Mouse (Mus musculus) lung, postnatal 0 days (tissue): ENCODE results near the gene Prim2. TPM values are rescaled to one million over a fixed set of nuclear protein-coding genes. Genes with fewer than 3 reads are reported as not detected.

Experiments
- ATAC-seq: fragments of 200-750 bp; cut with Nextera tagmentation; 2 replicates; pipeline ENCODE4 v1.8.0; 2017; ENCODE audit warnings: moderate library complexity
- DNase-seq: peaks from one replicate; pipeline ENCODE4 v3.0.0-alpha.2; 2016; ENCODE audit warnings: low spot score
- H3K27ac ChIP-seq: fragments of 300-500 bp; sonication (generic); 2 replicates; pipeline ENCODE4 v1.5.1; 2014; ENCODE audit warnings: antibody characterized with exemption, mild to moderate bottlenecking, low read length, mixed read lengths
- H3K27me3 ChIP-seq: fragments of 300-500 bp; sonication (generic); replicated peaks from 2 replicates; pipeline ENCODE4 v1.6.1; 2014; ENCODE audit warnings: low read length, mixed read lengths; ENCODE audit not compliant: insufficient read depth
- H3K36me3 ChIP-seq: fragments of 300-500 bp; sonication (generic); 2 replicates; pipeline ENCODE4 v1.6.1; 2014; ENCODE audit warnings: low read length, mixed read lengths; ENCODE audit not compliant: insufficient read depth
- H3K4me1 ChIP-seq: fragments of 300-500 bp; sonication (generic); 2 replicates; pipeline ENCODE4 v1.6.1; 2014; ENCODE audit warnings: antibody characterized with exemption, low read depth, low read length, mixed read lengths; ENCODE audit not compliant: insufficient read depth
- H3K4me2 ChIP-seq: fragments of 300-500 bp; sonication (generic); replicated peaks from 2 replicates; pipeline ENCODE4 v1.6.1; 2014; ENCODE audit warnings: low read depth, mild to moderate bottlenecking, low read length, moderate library complexity, mixed read lengths
- H3K4me3 ChIP-seq: fragments of 300-500 bp; sonication (generic); 2 replicates; pipeline ENCODE4 v1.5.1; 2014; ENCODE audit warnings: low read depth, low read length
- H3K9ac ChIP-seq: fragments of 300-500 bp; sonication (generic); replicated peaks from 2 replicates; pipeline ENCODE4 v1.6.1; 2014; ENCODE audit warnings: low read depth, mild to moderate bottlenecking
- H3K9me3 ChIP-seq: fragments of 300-500 bp; sonication (generic); 2 replicates; pipeline ENCODE4 v1.6.1; 2016; ENCODE audit warnings: low read length, mixed read lengths
- CTCF ChIP-seq: IDR thresholded peaks from 2 replicates; pipeline ENCODE4 v1.5.1; 2016; ENCODE audit warnings: antibody characterized with exemption, mild to moderate bottlenecking
- EP300 ChIP-seq: IDR thresholded peaks from 2 replicates; pipeline ENCODE4 v1.6.1; 2016; ENCODE audit warnings: antibody characterized with exemption, mild to moderate bottlenecking, control low read depth
- WGBS: fragments of 180-500 bp; shearing (Covaris S2); extraction: QIAGEN DNeasy Blood & Tissue Kit; methylation state at CpG from one replicate; pipeline ENCODE4 v1.1.7; 2014; 5-methylcytosine and 5-hydroxymethylcytosine counted together
- polyA plus RNA-seq: library from polyadenylated mRNA; unstranded; fragments of >200 nt; fragmentation: Nextera tagmentation; extraction: Ambion mirVana; gene quantifications from 2 replicates; pipeline ENCODE4 v1.2.1, GENCODE M21; 2015

Prim2 gene
- polyA plus RNA-seq, 1 experiment from 2014 or later, result 7.1 TPM

DNA sequence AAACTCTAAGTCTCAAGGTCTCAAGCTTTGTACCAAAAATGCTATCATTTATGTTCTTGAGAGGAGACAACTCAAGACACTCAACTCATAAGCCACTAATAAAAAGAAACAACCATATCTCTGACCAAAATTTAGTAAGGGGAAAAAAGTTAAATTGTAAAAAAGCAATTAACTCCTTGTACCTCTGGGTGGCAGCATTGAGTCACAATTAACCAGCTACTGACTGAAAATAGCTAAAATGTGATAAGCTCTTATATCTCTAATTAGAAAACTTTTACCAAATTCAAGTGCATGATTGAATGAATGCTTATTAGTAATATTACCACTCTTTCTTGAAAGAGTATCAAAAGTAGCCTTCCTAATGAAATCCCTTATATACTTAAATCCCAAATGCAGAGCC is 6.4 kb downstream of the Prim2 start:
- no peak overlapping the region for H3K27ac ChIP-seq
- no peak overlapping the region for H3K9ac ChIP-seq
- no peaks in the 10 kb centered on the region for H3K9me3 ChIP-seq
- no peaks in the 10 kb centered on the region for H3K4me1 ChIP-seq
- H3K4me2 ChIP-seq, result no peak overlapping the region
- H3K27me3 ChIP-seq, result no peaks in the 10 kb centered on the region
- no peak for ATAC-seq
- peak; percentile 70 for TF ChIP-seq CTCF
- no peak for TF ChIP-seq EP300
- peak; percentile 68 for DNase-seq
- H3K36me3 ChIP-seq, result peaks cover 15% of the 10 kb centered on the region; the same call in 1 of the 2 replicates
- H3K4me3 ChIP-seq, result no peak overlapping the region

DNA sequence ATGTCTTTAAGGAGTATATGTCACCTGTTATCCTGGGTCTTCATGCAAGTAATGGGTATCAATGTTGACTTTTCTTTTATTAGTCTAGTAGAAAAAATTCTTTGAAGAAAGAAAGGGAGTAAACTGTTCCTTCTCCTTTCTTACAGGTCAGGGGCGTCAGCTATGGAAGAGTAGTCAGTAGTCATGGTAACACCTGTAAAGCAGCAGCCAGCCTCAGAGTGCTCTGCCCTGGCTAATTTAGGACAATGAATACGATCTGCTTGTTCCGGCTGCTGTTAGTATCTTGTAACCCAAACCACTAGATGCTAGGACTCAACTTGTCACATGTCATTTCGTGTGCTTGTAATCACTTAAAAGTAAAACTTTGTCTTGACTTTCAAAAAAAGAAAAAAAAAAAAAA is 11.3 kb downstream of the Prim2 start:
- no peaks in the 10 kb centered on the region for H3K4me1 ChIP-seq
- DNase-seq, result no peak
- H3K9ac ChIP-seq, result no peak overlapping the region
- no peaks in the 10 kb centered on the region for H3K9me3 ChIP-seq
- ATAC-seq, result 0 out of 2 replicates have a peak, but pooled peaks have one; percentile 22
- no peak overlapping the region for H3K4me2 ChIP-seq
- WGBS, result 68% methylated on average over 4 of the region's 4 CpGs
- H3K36me3 ChIP-seq, result peaks cover 15% of the 10 kb centered on the region; the same call in 1 of the 2 replicates
- TF ChIP-seq EP300 (no peak), CTCF (no peak)
- no peak overlapping the region for H3K4me3 ChIP-seq
- H3K27ac ChIP-seq, result peak overlapping the region; percentile 69
- no peaks in the 10 kb centered on the region for H3K27me3 ChIP-seq

DNA sequence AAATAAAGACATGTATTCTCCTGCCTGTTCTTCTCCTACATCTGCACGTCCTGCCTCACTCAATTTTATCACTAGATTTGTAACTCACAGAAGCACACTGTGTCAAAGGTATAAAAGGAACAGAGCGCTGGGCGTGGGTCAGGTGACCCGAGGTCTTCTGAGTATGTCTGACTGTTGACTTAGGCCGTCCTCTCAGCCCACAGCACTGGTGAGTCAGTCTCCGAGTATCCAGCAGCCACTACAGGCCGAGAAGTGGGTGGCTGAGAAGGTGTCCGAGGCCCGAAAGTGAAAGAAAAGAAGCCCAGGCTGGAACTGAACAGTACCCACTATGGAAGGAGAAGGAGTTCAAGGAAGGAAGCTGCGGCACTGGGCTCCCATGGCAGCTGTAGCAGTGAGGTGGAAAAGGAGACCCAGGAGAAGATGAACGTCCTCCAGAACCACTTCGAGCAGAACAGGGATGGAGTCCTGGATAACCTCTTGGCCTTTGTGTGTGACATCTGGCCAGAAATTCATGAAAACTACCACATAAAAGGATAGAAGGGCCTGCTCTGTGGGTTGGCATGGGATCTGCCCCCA is 11.9 kb downstream of the Prim2 start:
- Histone ChIP-seq H3K27ac (peak overlapping the region; percentile 69), H3K4me1 (no peaks in the 10 kb centered on the region), H3K9me3 (no peaks in the 10 kb centered on the region), H3K27me3 (no peaks in the 10 kb centered on the region), H3K9ac (no peak overlapping the region), H3K4me2 (0 out of 2 replicates have a peak overlapping the region, but pooled peaks have one; percentile 2), H3K36me3 (peaks cover 15% of the 10 kb centered on the region; the same call in 1 of the 2 replicates), H3K4me3 (no peak overlapping the region)
- ATAC-seq (peak; percentile 100), DNase-seq (peak; percentile 88)
- WGBS, result 60% methylated on average over 12 of the region's 12 CpGs
- TF ChIP-seq EP300, result peak; percentile 86
- TF ChIP-seq CTCF, result no peak

DNA sequence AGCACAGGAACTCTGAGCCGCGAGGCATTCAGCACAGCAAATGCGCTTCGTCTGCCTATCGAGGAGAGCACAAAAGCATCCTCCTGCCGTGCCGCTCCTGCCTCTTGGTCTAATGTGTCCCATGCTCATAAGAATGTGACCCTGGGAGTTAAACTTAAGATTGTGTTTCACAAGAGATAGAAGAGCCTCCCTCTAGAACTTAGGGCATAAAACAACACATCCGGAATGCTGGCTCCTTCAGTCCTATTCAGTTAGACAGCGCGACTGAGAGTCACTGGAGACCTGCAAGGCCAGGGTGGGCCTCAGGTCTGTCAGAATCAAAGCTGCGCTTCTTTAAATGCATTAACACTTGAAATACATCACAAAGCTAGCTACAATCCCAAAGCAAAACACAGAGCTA is 18.7 kb downstream of the Prim2 start:
- H3K4me2 ChIP-seq, result no peak overlapping the region
- no peak overlapping the region for H3K27ac ChIP-seq
- no peaks in the 10 kb centered on the region for H3K9me3 ChIP-seq
- TF ChIP-seq CTCF, result no peak
- TF ChIP-seq EP300, result no peak
- no peaks in the 10 kb centered on the region for H3K4me1 ChIP-seq
- no peak overlapping the region for H3K4me3 ChIP-seq
- H3K36me3 ChIP-seq, result no peaks in the 10 kb centered on the region
- ATAC-seq (no peak), DNase-seq (no peak)
- 93% methylated on average over 11 of the region's 11 CpGs for WGBS
- no peaks in the 10 kb centered on the region for H3K27me3 ChIP-seq
- H3K9ac ChIP-seq, result no peak overlapping the region

DNA sequence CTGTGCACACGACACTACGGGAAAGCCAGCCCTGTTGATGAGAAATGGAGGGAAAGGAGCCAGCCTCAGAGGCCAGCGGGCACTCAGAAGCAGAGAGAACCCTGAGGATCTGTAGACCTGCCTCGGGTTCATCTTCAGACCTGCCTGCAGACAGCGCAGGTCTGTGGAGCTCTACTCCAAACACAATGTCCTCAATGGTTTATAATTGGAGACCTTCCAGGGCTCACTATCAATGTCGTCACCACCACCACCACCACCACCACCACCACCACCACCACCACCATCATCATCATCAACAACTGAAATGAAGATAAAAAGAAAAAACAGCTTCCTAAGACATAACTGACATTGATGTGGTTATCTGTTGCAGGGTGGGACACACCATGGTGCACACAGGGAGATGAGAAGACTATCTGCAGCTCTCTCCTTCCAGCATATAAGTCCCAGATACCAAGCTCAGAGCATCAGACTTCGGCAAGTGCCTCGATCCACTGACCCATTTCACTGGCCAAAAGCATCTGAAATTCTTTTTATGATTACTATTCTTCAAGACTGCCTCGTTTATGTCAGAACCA is 20.0 kb downstream of the Prim2 start:
- no peaks in the 10 kb centered on the region for H3K9me3 ChIP-seq
- no peak for DNase-seq
- H3K36me3 ChIP-seq, result no peaks in the 10 kb centered on the region
- no peak for ATAC-seq
- 91% methylated on average over 9 of the region's 9 CpGs for WGBS
- H3K9ac ChIP-seq, result no peak overlapping the region
- H3K27me3 ChIP-seq, result no peaks in the 10 kb centered on the region
- H3K4me2 ChIP-seq, result no peak overlapping the region
- no peaks in the 10 kb centered on the region for H3K4me1 ChIP-seq
- TF ChIP-seq EP300 (no peak), CTCF (no peak)
- H3K27ac ChIP-seq, result no peak overlapping the region
- no peak overlapping the region for H3K4me3 ChIP-seq

DNA sequence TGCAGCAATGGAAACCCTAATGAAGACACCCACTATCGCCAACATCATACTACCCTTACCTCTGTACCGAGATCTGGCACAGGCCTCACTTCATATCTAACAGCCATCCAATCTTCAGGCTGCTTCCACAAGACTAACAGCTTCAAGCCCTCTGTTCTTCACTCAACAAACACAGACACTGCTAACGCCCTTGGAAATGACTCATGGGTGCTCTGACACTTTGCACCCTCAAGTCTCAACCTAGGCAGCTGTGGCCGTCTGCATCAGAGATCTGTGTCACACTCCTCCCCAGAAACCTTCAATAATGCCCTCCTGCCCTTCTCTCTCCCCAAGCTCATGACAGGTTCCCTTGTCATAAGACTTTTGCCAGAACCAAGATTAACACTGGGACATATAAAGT is 20.6 kb downstream of the Prim2 start:
- no peaks in the 10 kb centered on the region for H3K9me3 ChIP-seq
- H3K4me2 ChIP-seq, result no peak overlapping the region
- DNase-seq (no peak), ATAC-seq (no peak)
- no peak overlapping the region for H3K27ac ChIP-seq
- H3K9ac ChIP-seq, result no peak overlapping the region
- H3K27me3 ChIP-seq, result no peaks in the 10 kb centered on the region
- TF ChIP-seq EP300 (no peak), CTCF (no peak)
- 82% methylated on average over 4 of the region's 4 CpGs for WGBS
- H3K4me3 ChIP-seq, result no peak overlapping the region
- no peaks in the 10 kb centered on the region for H3K4me1 ChIP-seq
- no peaks in the 10 kb centered on the region for H3K36me3 ChIP-seq

DNA sequence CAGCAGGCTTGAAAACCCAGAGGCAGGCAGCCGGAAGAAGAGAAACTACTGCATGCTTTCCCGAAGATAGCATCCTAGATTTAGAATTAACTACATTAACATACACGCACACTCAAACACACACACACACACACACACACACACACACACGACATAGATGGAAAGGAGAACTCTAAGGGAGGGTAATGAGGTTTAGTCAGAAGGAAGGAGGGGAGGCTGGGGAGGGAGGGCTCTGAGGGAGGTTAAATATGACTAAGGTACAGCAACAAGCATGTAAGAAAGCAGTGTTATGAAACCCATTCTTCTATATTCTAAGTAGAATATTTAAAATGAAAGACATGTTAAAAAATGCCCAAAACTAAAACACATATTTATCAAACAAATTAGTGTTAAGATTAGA is 21.9 kb downstream of the Prim2 start:
- H3K27ac ChIP-seq, result no peak overlapping the region
- 74% methylated on average over 4 of the region's 4 CpGs for WGBS
- ATAC-seq (no peak), DNase-seq (no peak)
- TF ChIP-seq CTCF (no peak), EP300 (no peak)
- H3K4me2 ChIP-seq, result no peak overlapping the region
- H3K4me1 ChIP-seq, result no peaks in the 10 kb centered on the region
- H3K27me3 ChIP-seq, result no peaks in the 10 kb centered on the region
- H3K9me3 ChIP-seq, result no peaks in the 10 kb centered on the region
- H3K4me3 ChIP-seq, result no peak overlapping the region
- H3K9ac ChIP-seq, result no peak overlapping the region
- no peaks in the 10 kb centered on the region for H3K36me3 ChIP-seq
